Mouse (Mus musculus): ENCODE measurements at regions not wholly inside any gene's neighbourhood (a gene's known extent, or its start where the extent isn't known, plus 50 kb on each side); places are given as distances from the start of the nearest gene placed in this dataset.

- TF ChIP-seq EP300 (IDR thresholded peaks at IDR 0.05; ENCODE audit: low read depth) (no peak), CTCF (IDR thresholded peaks at IDR 0.05; ENCODE audit: low read depth) (peak; percentile 60)
- H3K9ac ChIP-seq (replicated peaks) = no peak overlapping the region
- H3K27me3 ChIP-seq (ENCODE audit: insufficient read depth, low read length) = no peaks in the 10 kb centered on the region
- 21% methylated on average over 10 of the region's 10 CpGs for WGBS (ENCODE audit: insufficient replicate concordance)
- H3K4me3 ChIP-seq (ENCODE audit: low read depth, low read length) = no peak overlapping the region
- no peak for ATAC-seq
- no peak overlapping the region for H3K27ac ChIP-seq (ENCODE audit: low read depth)
- H3K9me3 ChIP-seq (ENCODE audit: low read length) = no peaks in the 10 kb centered on the region
- H3K36me3 ChIP-seq (replicated peaks; ENCODE audit: insufficient read depth, low read length) = no peaks in the 10 kb centered on the region
- H3K4me1 ChIP-seq (ENCODE audit: insufficient read depth) = no peaks in the 10 kb centered on the region
- no peak overlapping the region for H3K4me2 ChIP-seq (ENCODE audit: low read depth, low read length)
- DNase-seq = no peak
These were observed 104.0 kb upstream of the Pcbd1 start for GRCm38 (mm10) chr10:60985109-60985576.

- H3K27ac ChIP-seq (ENCODE audit: low read depth) = no peak overlapping the region
- DNase-seq = no peak
- no peak overlapping the region for H3K4me2 ChIP-seq (ENCODE audit: low read depth, low read length)
- H3K4me3 ChIP-seq (ENCODE audit: low read depth, low read length) = no peak overlapping the region
- H3K27me3 ChIP-seq (ENCODE audit: insufficient read depth, low read length) = no peaks in the 10 kb centered on the region
- WGBS (ENCODE audit: insufficient replicate concordance) = 68% methylated on average over 6 of the region's 6 CpGs
- H3K9ac ChIP-seq (replicated peaks) = no peak overlapping the region
- H3K4me1 ChIP-seq (ENCODE audit: insufficient read depth) = no peaks in the 10 kb centered on the region
- TF ChIP-seq CTCF (IDR thresholded peaks at IDR 0.05; ENCODE audit: low read depth) (no peak), EP300 (IDR thresholded peaks at IDR 0.05; ENCODE audit: low read depth) (no peak)
- no peaks in the 10 kb centered on the region for H3K36me3 ChIP-seq (replicated peaks; ENCODE audit: insufficient read depth, low read length)
- ATAC-seq = no peak
- no peaks in the 10 kb centered on the region for H3K9me3 ChIP-seq (ENCODE audit: low read length)
These were observed 107.4 kb upstream of the Pcbd1 start for GRCm38 (mm10) chr10:60981770-60982169.

GRCm38 (mm10) chr10:60973615-60974014 lies 115.5 kb upstream of the Pcbd1 start:
- Histone ChIP-seq H3K27ac (ENCODE audit: low read depth) (no peak overlapping the region), H3K4me3 (ENCODE audit: low read depth, low read length) (no peak overlapping the region), H3K9ac (replicated peaks) (no peak overlapping the region), H3K4me1 (ENCODE audit: insufficient read depth) (no peaks in the 10 kb centered on the region), H3K36me3 (replicated peaks; ENCODE audit: insufficient read depth, low read length) (no peaks in the 10 kb centered on the region), H3K9me3 (ENCODE audit: low read length) (peaks cover 2% of the 10 kb centered on the region; the same call in 1 of the 2 replicates), H3K4me2 (ENCODE audit: low read depth, low read length) (no peak overlapping the region), H3K27me3 (ENCODE audit: insufficient read depth, low read length) (no peaks in the 10 kb centered on the region)
- DNase-seq (no peak), ATAC-seq (no peak)
- WGBS (ENCODE audit: insufficient replicate concordance) = 55% methylated on average over 2 of the region's 2 CpGs
- TF ChIP-seq CTCF (IDR thresholded peaks at IDR 0.05; ENCODE audit: low read depth) = no peak
- no peak for TF ChIP-seq EP300 (IDR thresholded peaks at IDR 0.05; ENCODE audit: low read depth)

- H3K9me3 ChIP-seq (ENCODE audit: low read length) = no peaks in the 10 kb centered on the region
- 77% methylated on average over 10 of the region's 10 CpGs for WGBS (ENCODE audit: insufficient replicate concordance)
- no peak overlapping the region for H3K4me3 ChIP-seq (ENCODE audit: low read depth, low read length)
- no peak overlapping the region for H3K4me2 ChIP-seq (ENCODE audit: low read depth, low read length)
- ATAC-seq (no peak), DNase-seq (no peak)
- H3K27ac ChIP-seq (ENCODE audit: low read depth) = no peak overlapping the region
- TF ChIP-seq EP300 (IDR thresholded peaks at IDR 0.05; ENCODE audit: low read depth) (no peak), CTCF (IDR thresholded peaks at IDR 0.05; ENCODE audit: low read depth) (no peak)
- H3K4me1 ChIP-seq (ENCODE audit: insufficient read depth) = no peaks in the 10 kb centered on the region
- no peak overlapping the region for H3K9ac ChIP-seq (replicated peaks)
- H3K36me3 ChIP-seq (replicated peaks; ENCODE audit: insufficient read depth, low read length) = no peaks in the 10 kb centered on the region
- no peaks in the 10 kb centered on the region for H3K27me3 ChIP-seq (ENCODE audit: insufficient read depth, low read length)
These were observed 124.3 kb upstream of the Pcbd1 start for GRCm38 (mm10) chr10:60964843-60965242.

- Histone ChIP-seq H3K4me2 (ENCODE audit: low read depth, low read length) (peak overlapping the region; percentile 14; the same call in 1 of the 2 replicates), H3K27ac (ENCODE audit: low read depth) (no peak overlapping the region), H3K9me3 (ENCODE audit: low read length) (no peaks in the 10 kb centered on the region), H3K4me1 (ENCODE audit: insufficient read depth) (no peaks in the 10 kb centered on the region), H3K4me3 (ENCODE audit: low read depth, low read length) (no peak overlapping the region), H3K9ac (replicated peaks) (no peak overlapping the region), H3K27me3 (ENCODE audit: insufficient read depth, low read length) (no peaks in the 10 kb centered on the region), H3K36me3 (replicated peaks; ENCODE audit: insufficient read depth, low read length) (no peaks in the 10 kb centered on the region)
- no peak for DNase-seq
- no peak for ATAC-seq
- 23% methylated on average over 17 of the region's 17 CpGs for WGBS (ENCODE audit: insufficient replicate concordance)
- no peak for TF ChIP-seq EP300 (IDR thresholded peaks at IDR 0.05; ENCODE audit: low read depth)
These were observed 126.4 kb upstream of the Unc5b start for GRCm38 (mm10) chr10:60957820-60958233.

- H3K27me3 ChIP-seq (ENCODE audit: insufficient read depth, low read length) = no peaks in the 10 kb centered on the region
- no peak for DNase-seq
- H3K36me3 ChIP-seq (replicated peaks; ENCODE audit: insufficient read depth, low read length) = no peaks in the 10 kb centered on the region
- TF ChIP-seq EP300 (IDR thresholded peaks at IDR 0.05; ENCODE audit: low read depth) (no peak), CTCF (IDR thresholded peaks at IDR 0.05; ENCODE audit: low read depth) (no peak)
- H3K4me3 ChIP-seq (ENCODE audit: low read depth, low read length) = no peak overlapping the region
- WGBS (ENCODE audit: insufficient replicate concordance) = 65% methylated on average over 9 of the region's 9 CpGs
- H3K27ac ChIP-seq (ENCODE audit: low read depth) = no peak overlapping the region
- no peak overlapping the region for H3K9ac ChIP-seq (replicated peaks)
- H3K4me2 ChIP-seq (ENCODE audit: low read depth, low read length) = no peak overlapping the region
- ATAC-seq = no peak
- H3K9me3 ChIP-seq (ENCODE audit: low read length) = no peaks in the 10 kb centered on the region
- H3K4me1 ChIP-seq (ENCODE audit: insufficient read depth) = no peaks in the 10 kb centered on the region
These were observed 124.1 kb upstream of the Unc5b start for GRCm38 (mm10) chr10:60955467-60955866.

GRCm38 (mm10) chr10:60952495-60952894 lies 121.1 kb upstream of the Unc5b start:
- Histone ChIP-seq H3K9me3 (ENCODE audit: low read length) (no peaks in the 10 kb centered on the region), H3K4me2 (ENCODE audit: low read depth, low read length) (no peak overlapping the region), H3K27me3 (ENCODE audit: insufficient read depth, low read length) (0 out of 2 replicates have a peak, but pooled peaks cover 2% of the 10 kb centered on the region), H3K4me1 (ENCODE audit: insufficient read depth) (no peaks in the 10 kb centered on the region), H3K27ac (ENCODE audit: low read depth) (no peak overlapping the region), H3K4me3 (ENCODE audit: low read depth, low read length) (no peak overlapping the region), H3K9ac (replicated peaks) (no peak overlapping the region), H3K36me3 (replicated peaks; ENCODE audit: insufficient read depth, low read length) (no peaks in the 10 kb centered on the region)
- ATAC-seq = no peak
- 33% methylated on average over 7 of the region's 7 CpGs for WGBS (ENCODE audit: insufficient replicate concordance)
- no peak for DNase-seq
- TF ChIP-seq CTCF (IDR thresholded peaks at IDR 0.05; ENCODE audit: low read depth) (no peak), EP300 (IDR thresholded peaks at IDR 0.05; ENCODE audit: low read depth) (no peak)

All from liver, postnatal 0 days (tissue).